Mouse (Mus musculus): Measurements from ENCODE around the gene Sox18. TPM values are rescaled to one million over a fixed set of nuclear protein-coding genes. Genes with fewer than 3 reads are reported as not detected.

Sox18 gene
- polyA plus RNA-seq, 2 experiments = 4.1 to 5.5 TPM

DNA sequence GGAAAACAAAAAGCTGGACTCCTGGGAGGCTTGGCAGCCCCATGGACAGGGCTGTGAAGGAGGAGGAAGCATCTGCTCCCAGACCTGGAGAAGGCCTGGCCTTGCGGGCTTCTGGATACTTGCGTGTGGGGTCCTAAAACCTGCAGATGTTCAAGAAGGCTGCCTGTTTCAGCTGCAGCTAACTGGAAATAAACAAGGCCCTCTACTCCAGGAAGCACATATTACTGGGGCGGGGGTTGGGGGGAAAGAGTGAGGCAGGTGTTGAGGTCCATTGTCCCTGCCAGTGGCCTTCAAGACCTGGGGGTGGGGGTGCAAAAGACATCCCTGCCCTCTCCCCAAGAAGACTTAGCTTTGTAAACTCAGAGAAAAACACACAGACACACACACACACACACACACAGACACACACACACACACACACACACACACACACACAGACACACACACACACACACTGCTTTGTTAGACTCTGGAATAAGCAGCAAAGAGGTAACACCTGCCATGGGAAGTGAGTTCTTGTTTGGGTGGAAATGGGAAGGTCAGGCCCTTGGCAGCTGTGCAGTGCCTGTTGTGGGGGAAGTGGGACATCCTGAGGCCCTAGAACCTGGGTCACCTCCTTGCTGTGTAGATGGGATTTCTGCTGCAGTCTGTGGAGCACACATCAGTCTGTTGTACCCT is 8.7 kb downstream of the Sox18 start:
- H3K4me3 ChIP-seq (ENCODE audit: insufficient read depth in 1 of 2, low read depth in 2 of 2, low read length in 2 of 2) = no peak overlapping the region
- H3K4me1 ChIP-seq (replicated peaks; ENCODE audit: control insufficient read depth in 2 of 2, insufficient read depth in 2 of 2, low read length in 1 of 2) = peaks cover 0 to 7% of the 10 kb centered on the region in 2 experiments; a peak in 1 of 4 replicates
- no peaks in the 10 kb centered on the region for H3K27me3 ChIP-seq (ENCODE audit: control insufficient read depth, insufficient read depth, low read length)
- no peak for ATAC-seq (ENCODE audit: insufficient read depth)
- H3K9ac ChIP-seq (replicated peaks) = no peak overlapping the region
- H3K9me3 ChIP-seq (ENCODE audit: control insufficient read depth, low read length) = no peaks in the 10 kb centered on the region
- DNase-seq (ENCODE audit: low read depth in 3 of 3, low spot score in 3 of 3) = no peak
- no peak overlapping the region for H3K4me2 ChIP-seq (ENCODE audit: low read depth)
- no peak overlapping the region for H3K27ac ChIP-seq
- TF ChIP-seq CTCF (IDR thresholded peaks at IDR 0.05; ENCODE audit: low read depth) (no peak), EP300 (IDR thresholded peaks at IDR 0.05; ENCODE audit: low read depth) (no peak)
- no peaks in the 10 kb centered on the region for H3K36me3 ChIP-seq (replicated peaks; ENCODE audit: control insufficient read depth, insufficient read depth, low read depth)
- WGBS (ENCODE audit: insufficient replicate concordance) = 76% methylated on average over 3 of the region's 3 CpGs

DNA sequence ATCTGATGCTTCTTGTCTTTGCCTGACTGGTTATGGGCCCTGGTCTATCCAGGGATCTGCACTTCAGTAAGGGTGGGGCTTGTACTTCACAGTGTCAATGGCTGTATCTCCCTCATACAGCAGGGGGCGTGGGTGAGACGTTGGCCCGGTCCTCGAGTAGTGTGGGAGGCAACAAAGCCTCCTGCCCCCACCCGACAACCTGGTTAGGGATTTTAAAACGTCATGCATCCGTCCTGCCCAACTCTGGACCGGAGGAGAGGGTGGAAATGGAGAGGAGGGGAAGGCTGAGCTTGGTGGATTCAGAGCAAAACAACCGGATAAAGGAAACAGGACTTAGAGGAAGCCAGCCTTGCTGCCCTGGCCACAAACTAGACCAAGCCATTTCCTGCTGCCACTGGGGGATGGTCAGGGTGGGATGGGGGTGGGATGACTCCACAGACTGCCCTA is 11.8 kb downstream of the Sox18 start:
- Histone ChIP-seq H3K9ac (replicated peaks) (no peak overlapping the region), H3K27me3 (ENCODE audit: control insufficient read depth, insufficient read depth, low read length) (no peaks in the 10 kb centered on the region), H3K4me3 (ENCODE audit: insufficient read depth in 1 of 2, low read depth in 2 of 2, low read length in 2 of 2) (no peak overlapping the region), H3K27ac (no peak overlapping the region), H3K36me3 (replicated peaks; ENCODE audit: control insufficient read depth, insufficient read depth, low read depth) (peaks cover 3% of the 10 kb centered on the region; the same call in 1 of the 2 replicates), H3K4me1 (replicated peaks; ENCODE audit: control insufficient read depth in 2 of 2, insufficient read depth in 2 of 2, low read length in 1 of 2) (peaks cover 0 to 7% of the 10 kb centered on the region in 2 experiments; a peak in 1 of 4 replicates), H3K4me2 (ENCODE audit: low read depth) (0 out of 2 replicates have a peak overlapping the region, but pooled peaks have one; percentile 9), H3K9me3 (ENCODE audit: control insufficient read depth, low read length) (no peaks in the 10 kb centered on the region)
- WGBS (ENCODE audit: insufficient replicate concordance) = 2% methylated on average over 9 of the region's 9 CpGs
- TF ChIP-seq EP300 (IDR thresholded peaks at IDR 0.05; ENCODE audit: low read depth) (no peak), CTCF (IDR thresholded peaks at IDR 0.05; ENCODE audit: low read depth) (peak; percentile 76)
- DNase-seq (ENCODE audit: low read depth in 3 of 3, low spot score in 3 of 3) (peak; percentile 33 to 56 (median 44)), ATAC-seq (ENCODE audit: insufficient read depth) (peak; percentile 81)

DNA sequence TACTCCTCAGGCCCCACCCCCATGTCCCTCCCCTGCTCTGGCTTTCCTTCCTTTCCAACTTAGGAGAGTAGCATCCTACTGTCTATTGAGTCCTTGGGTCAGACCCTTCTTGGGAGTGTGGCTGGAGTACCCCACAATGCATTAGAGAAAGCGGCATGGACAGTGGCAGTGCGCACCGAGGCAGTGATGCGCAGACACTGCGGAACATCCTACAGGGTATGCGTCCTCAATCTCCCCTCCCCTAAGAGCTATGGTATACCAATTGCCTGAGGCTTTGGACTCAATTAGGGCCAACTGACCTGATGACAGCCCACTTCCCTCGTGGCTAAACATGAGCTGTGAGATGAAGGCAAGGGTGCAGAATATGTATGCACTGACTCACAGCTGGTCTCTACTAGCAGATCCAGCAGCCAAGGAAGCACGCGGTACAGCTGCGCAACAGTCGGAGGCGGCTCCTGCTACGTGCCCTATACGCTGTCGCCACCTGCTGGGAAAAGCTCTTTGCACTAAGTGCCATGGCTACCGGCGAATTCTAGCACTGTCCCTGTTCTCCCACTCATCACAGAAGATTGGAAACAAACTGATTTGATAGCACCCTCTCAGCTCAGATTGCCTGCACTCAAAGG is 12.4 kb downstream of the Sox18 start:
- H3K9ac ChIP-seq (replicated peaks) = no peak overlapping the region
- ATAC-seq (ENCODE audit: insufficient read depth) (peak; percentile 69), DNase-seq (ENCODE audit: low read depth in 3 of 3, low spot score in 3 of 3) (peak in 1 of 3 experiments; percentile 39)
- no peak overlapping the region for H3K27ac ChIP-seq
- peaks cover 4% of the 10 kb centered on the region; the same call in 1 of the 2 replicates for H3K36me3 ChIP-seq (replicated peaks; ENCODE audit: control insufficient read depth, insufficient read depth, low read depth)
- TF ChIP-seq CTCF (IDR thresholded peaks at IDR 0.05; ENCODE audit: low read depth) (no peak; the same call in 1 of the 2 replicates), EP300 (IDR thresholded peaks at IDR 0.05; ENCODE audit: low read depth) (no peak)
- no peak overlapping the region for H3K4me2 ChIP-seq (ENCODE audit: low read depth)
- no peaks in the 10 kb centered on the region for H3K27me3 ChIP-seq (ENCODE audit: control insufficient read depth, insufficient read depth, low read length)
- H3K4me1 ChIP-seq (replicated peaks; ENCODE audit: control insufficient read depth in 2 of 2, insufficient read depth in 2 of 2, low read length in 1 of 2) = peaks cover 0 to 7% of the 10 kb centered on the region in 2 experiments; a peak in 1 of 4 replicates
- H3K9me3 ChIP-seq (ENCODE audit: control insufficient read depth, low read length) = no peaks in the 10 kb centered on the region
- no peak overlapping the region for H3K4me3 ChIP-seq (ENCODE audit: insufficient read depth in 1 of 2, low read depth in 2 of 2, low read length in 2 of 2)
- 27% methylated on average over 17 of the region's 17 CpGs for WGBS (ENCODE audit: insufficient replicate concordance)

DNA sequence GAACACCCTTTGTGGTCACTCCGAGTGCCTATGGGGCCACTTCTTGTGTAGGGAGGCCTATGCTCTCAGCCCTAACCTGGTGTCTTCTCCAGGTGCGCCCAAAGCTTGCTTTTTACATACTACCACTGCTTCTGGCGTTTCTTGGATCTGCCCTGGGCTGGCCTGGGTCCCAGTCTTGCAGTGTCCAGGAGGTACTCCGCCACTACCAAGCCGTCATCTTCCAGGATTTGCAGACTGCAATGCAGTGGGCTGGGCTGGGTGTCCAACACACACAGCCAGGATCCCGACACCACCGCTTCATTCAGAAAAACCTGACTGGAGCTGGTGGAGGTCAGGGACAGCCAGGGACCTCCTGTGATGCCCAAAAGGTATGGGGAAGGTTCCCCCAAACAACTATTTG is 12.9 kb downstream of the Sox18 start:
- H3K27ac ChIP-seq = no peak overlapping the region
- no peak for TF ChIP-seq CTCF (IDR thresholded peaks at IDR 0.05; ENCODE audit: low read depth)
- no peak for TF ChIP-seq EP300 (IDR thresholded peaks at IDR 0.05; ENCODE audit: low read depth)
- no peak overlapping the region for H3K9ac ChIP-seq (replicated peaks)
- no peaks in the 10 kb centered on the region for H3K9me3 ChIP-seq (ENCODE audit: control insufficient read depth, low read length)
- H3K36me3 ChIP-seq (replicated peaks; ENCODE audit: control insufficient read depth, insufficient read depth, low read depth) = peaks cover 5% of the 10 kb centered on the region; the same call in 1 of the 2 replicates
- peaks cover 0 to 7% of the 10 kb centered on the region in 2 experiments; a peak in 1 of 4 replicates for H3K4me1 ChIP-seq (replicated peaks; ENCODE audit: control insufficient read depth in 2 of 2, insufficient read depth in 2 of 2, low read length in 1 of 2)
- 73% methylated on average over 7 of the region's 7 CpGs for WGBS (ENCODE audit: insufficient replicate concordance)
- no peak overlapping the region for H3K4me2 ChIP-seq (ENCODE audit: low read depth)
- H3K4me3 ChIP-seq (ENCODE audit: insufficient read depth in 1 of 2, low read depth in 2 of 2, low read length in 2 of 2) = no peak overlapping the region
- DNase-seq (ENCODE audit: low read depth in 3 of 3, low spot score in 3 of 3) = no peak
- no peak for ATAC-seq (ENCODE audit: insufficient read depth)
- H3K27me3 ChIP-seq (ENCODE audit: control insufficient read depth, insufficient read depth, low read length) = no peaks in the 10 kb centered on the region

DNA sequence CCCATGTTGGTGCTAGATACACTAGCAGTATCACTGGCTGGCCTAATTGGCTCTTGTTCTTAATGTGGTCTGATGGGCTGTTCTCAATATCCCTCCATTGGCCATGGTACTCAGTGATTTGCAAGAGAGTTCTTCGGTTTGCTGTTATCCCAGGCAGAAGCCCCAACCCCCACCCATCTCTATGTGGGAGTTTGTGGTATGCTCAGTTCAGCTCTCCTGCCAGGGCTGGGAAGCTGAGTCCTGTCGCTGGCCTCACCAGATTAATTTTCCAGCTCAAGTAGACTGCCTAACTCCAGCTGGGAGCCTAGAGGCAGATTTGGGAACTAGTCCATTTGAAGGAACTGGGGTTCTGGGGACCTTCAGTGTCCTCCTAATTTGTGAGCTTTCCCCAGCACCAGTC is 14.0 kb downstream of the Sox18 start:
- Histone ChIP-seq H3K9me3 (ENCODE audit: control insufficient read depth, low read length) (no peaks in the 10 kb centered on the region), H3K27me3 (ENCODE audit: control insufficient read depth, insufficient read depth, low read length) (no peaks in the 10 kb centered on the region), H3K4me3 (ENCODE audit: insufficient read depth in 1 of 2, low read depth in 2 of 2, low read length in 2 of 2) (no peak overlapping the region), H3K9ac (replicated peaks) (no peak overlapping the region), H3K36me3 (replicated peaks; ENCODE audit: control insufficient read depth, insufficient read depth, low read depth) (peaks cover 5% of the 10 kb centered on the region), H3K4me1 (replicated peaks; ENCODE audit: control insufficient read depth in 2 of 2, insufficient read depth in 2 of 2, low read length in 1 of 2) (peaks cover 0 to 7% of the 10 kb centered on the region in 2 experiments; a peak in 1 of 4 replicates), H3K27ac (no peak overlapping the region), H3K4me2 (ENCODE audit: low read depth) (no peak overlapping the region)
- 58% methylated on average over 2 of the region's 2 CpGs for WGBS (ENCODE audit: insufficient replicate concordance)
- ATAC-seq (ENCODE audit: insufficient read depth) (no peak), DNase-seq (ENCODE audit: low read depth in 3 of 3, low spot score in 3 of 3) (no peak)
- TF ChIP-seq EP300 (IDR thresholded peaks at IDR 0.05; ENCODE audit: low read depth) (no peak), CTCF (IDR thresholded peaks at IDR 0.05; ENCODE audit: low read depth) (no peak)
